Mouse (Mus musculus) midbrain, postnatal 0 days (tissue): Measurements from ENCODE around the gene Tmprss6. TPM values are rescaled to one million over a fixed set of nuclear protein-coding genes. Genes with fewer than 3 reads are reported as not detected.

Source experiments
- ATAC-seq: fragments of 200-750 bp; cut with Nextera tagmentation; 2 replicates; pipeline ENCODE4 v1.8.0; 2017; ENCODE audit warnings: moderate number of reproducible peaks, mild to moderate bottlenecking, moderate TSS enrichment, moderate library complexity; ENCODE audit not compliant: low FRiP score
- DNase-seq: peaks from one replicate; pipeline ENCODE4 v3.0.0-alpha.2; 2015; ENCODE audit warnings: low spot score
- H3K27ac ChIP-seq: fragments of 300-500 bp; sonication (generic); 2 replicates; pipeline ENCODE4 v1.5.1; 2014; ENCODE audit warnings: low read depth, mild to moderate bottlenecking, low read length, mixed read lengths
- H3K27me3 ChIP-seq: fragments of 300-500 bp; sonication (generic); 2 replicates; pipeline ENCODE4 v1.6.1; 2014; ENCODE audit warnings: low read length, control low read depth, mixed read lengths; ENCODE audit not compliant: insufficient read depth
- H3K36me3 ChIP-seq: fragments of 300-500 bp; sonication (generic); 2 replicates; pipeline ENCODE4 v1.6.1; 2014; ENCODE audit warnings: low read length, control low read depth, mixed read lengths; ENCODE audit not compliant: insufficient read depth
- H3K4me1 ChIP-seq: fragments of 300-500 bp; sonication (generic); 2 replicates; pipeline ENCODE4 v1.6.1; 2014; ENCODE audit warnings: mild to moderate bottlenecking, control low read depth, antibody characterized with exemption, low read length, mixed read lengths; ENCODE audit not compliant: insufficient read depth
- H3K4me2 ChIP-seq: fragments of 300-500 bp; sonication (generic); 2 replicates; pipeline ENCODE4 v1.6.1; 2014; ENCODE audit warnings: low read depth, mild to moderate bottlenecking, low read length, mixed read lengths; ENCODE audit not compliant: poor library complexity, severe bottlenecking
- H3K4me3 ChIP-seq: fragments of 300-500 bp; sonication (generic); 2 replicates; pipeline ENCODE4 v1.5.1; 2014; ENCODE audit warnings: low read depth, mild to moderate bottlenecking, low read length, moderate library complexity
- H3K9ac ChIP-seq: fragments of 300-500 bp; sonication (generic); replicated peaks from 2 replicates; pipeline ENCODE4 v1.6.1; 2014; ENCODE audit warnings: mild to moderate bottlenecking, low read length, moderate library complexity, mixed read lengths; ENCODE audit not compliant: poor library complexity, severe bottlenecking
- H3K9me3 ChIP-seq: fragments of 300-500 bp; sonication (generic); 2 replicates; pipeline ENCODE4 v1.6.1; 2016; ENCODE audit warnings: low read length, control low read depth
- CTCF ChIP-seq: IDR thresholded peaks from 2 replicates; pipeline ENCODE4 v1.5.1; 2016; ENCODE audit warnings: antibody characterized with exemption, mild to moderate bottlenecking
- WGBS: fragments of 180-500 bp; shearing (Covaris S2); extraction: QIAGEN DNeasy Blood & Tissue Kit; methylation state at CpG from one replicate; pipeline ENCODE4 v1.1.7; 2014; 5-methylcytosine and 5-hydroxymethylcytosine counted together
- polyA plus RNA-seq: library from polyadenylated mRNA; unstranded; fragments of >200 nt; fragmentation: Nextera tagmentation; extraction: Ambion mirVana; gene quantifications from 2 replicates; pipeline ENCODE4 v1.2.1, GENCODE M21; 2015
- total RNA-seq: library from RNA; depleted of rRNA; stranded (reverse); fragments of >200 nt; gene quantifications from 2 replicates; pipeline ENCODE4 v1.2.3, GENCODE M21; 2014

Gene Tmprss6
- total and polyA plus RNA-seq, 2 experiments from 2014 or later = 0.26 TPM; not detected in 1

GRCm38 (mm10) chr15:78435681-78436080, 32.8 kb downstream of the Tmprss6 start:
- H3K4me1 ChIP-seq = peaks cover 6% of the 10 kb centered on the region; the same call in 1 of the 2 replicates
- no peaks in the 10 kb centered on the region for H3K27me3 ChIP-seq
- no peak for TF ChIP-seq CTCF
- WGBS = 83% methylated on average over 11 of the region's 11 CpGs
- H3K9ac ChIP-seq = no peak overlapping the region
- H3K27ac ChIP-seq = no peak overlapping the region
- DNase-seq (no peak), ATAC-seq (no peak)
- peaks cover 36% of the 10 kb centered on the region for H3K36me3 ChIP-seq
- no peak overlapping the region for H3K4me3 ChIP-seq
- H3K4me2 ChIP-seq = no peak overlapping the region
- no peaks in the 10 kb centered on the region for H3K9me3 ChIP-seq

DNA sequence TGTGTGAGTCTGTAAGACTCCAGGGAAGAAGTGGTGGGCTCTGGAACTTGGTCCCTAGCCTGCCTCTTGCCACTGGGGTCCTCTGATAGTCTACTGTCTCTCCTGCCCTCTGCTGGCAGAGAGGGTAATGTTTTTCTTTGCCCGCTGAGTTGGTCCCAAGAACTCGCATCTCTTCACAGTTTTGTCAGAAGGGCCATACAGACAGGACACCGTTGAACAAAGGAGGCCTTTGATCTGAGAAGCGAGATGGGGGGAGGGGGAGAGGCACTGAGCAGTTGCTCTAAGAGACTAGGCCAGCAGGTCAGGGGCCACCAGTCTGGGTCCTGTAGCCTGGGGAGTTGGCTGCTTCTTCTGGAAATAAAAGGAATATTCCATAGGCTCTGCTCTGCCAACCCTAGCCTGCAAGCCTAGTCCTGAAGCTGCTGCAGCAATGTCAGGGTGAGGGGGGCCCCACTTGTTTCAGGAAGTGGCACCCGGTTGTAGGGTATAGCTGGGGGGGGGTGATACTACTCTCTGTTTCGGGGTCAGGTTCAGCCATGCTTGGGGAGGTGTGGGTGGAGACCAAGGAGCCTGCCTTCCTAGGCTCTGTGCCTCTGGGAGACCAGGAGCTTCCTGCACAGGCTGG, 33.4 kb downstream of the Tmprss6 start:
- TF ChIP-seq CTCF = peak; percentile 80
- Histone ChIP-seq H3K4me3 (no peak overlapping the region), H3K4me1 (peaks cover 9% of the 10 kb centered on the region; the same call in 1 of the 2 replicates), H3K4me2 (no peak overlapping the region), H3K9me3 (no peaks in the 10 kb centered on the region), H3K9ac (no peak overlapping the region), H3K36me3 (peaks cover 41% of the 10 kb centered on the region), H3K27me3 (no peaks in the 10 kb centered on the region), H3K27ac (no peak overlapping the region)
- WGBS = 29% methylated on average over 6 of the region's 6 CpGs
- DNase-seq (peak; percentile 81), ATAC-seq (no peak)

DNA sequence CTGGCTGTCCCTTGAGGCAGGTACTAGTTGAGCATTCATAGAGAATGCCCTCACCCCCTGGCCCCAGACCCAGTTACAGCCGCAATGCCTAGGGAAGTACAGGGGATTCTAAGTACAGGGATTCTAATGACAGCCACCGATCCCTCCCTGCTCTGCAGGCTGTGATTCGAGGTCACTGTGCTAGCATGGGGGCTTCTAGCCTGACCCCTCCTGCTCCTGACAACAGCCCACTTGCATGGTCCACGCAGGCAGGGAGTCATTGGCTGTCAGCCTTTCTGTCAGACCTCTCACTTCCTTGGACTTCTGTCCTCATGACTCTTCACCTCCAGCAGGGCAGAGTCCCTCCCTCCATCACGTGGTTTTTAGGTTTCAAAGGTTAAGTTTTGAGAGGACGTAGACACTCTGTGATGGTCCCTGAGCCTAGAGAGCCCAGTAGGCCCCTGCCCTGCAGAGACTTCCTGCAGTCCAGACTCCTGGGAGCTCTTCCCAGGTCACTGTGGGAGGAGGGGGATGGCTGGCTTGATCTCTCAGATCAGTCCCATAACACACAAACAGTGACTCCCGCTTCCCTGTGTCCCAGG, 36.8 kb downstream of the Tmprss6 start:
- 80% methylated on average over 7 of the region's 7 CpGs for WGBS
- no peak for ATAC-seq

DNA sequence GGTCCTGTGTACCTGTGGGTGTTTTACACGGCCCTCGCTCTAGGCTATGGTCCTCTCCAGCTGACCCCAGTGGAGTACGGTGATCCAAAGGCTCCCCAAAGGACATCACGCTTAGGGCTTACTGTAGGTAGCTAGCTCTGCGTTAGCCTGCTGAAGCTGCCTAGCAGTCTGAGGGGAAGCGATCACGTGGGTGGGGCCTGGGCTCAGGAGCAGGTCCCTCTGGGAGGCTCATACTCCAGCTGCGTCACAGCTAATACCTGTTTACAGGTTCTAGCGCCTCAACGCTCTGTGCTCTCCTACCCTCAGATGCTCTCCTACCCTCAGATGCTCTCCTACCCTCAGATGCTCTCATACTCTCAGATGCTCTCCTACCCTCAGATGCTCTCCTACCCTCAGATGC, 37.6 kb downstream of the Tmprss6 start:
- WGBS = 86% methylated on average over 10 of the region's 10 CpGs
- no peak overlapping the region for H3K4me3 ChIP-seq
- ATAC-seq (no peak), DNase-seq (no peak)
- no peak for TF ChIP-seq CTCF
- 0 out of 2 replicates have a peak overlapping the region, but pooled peaks have one; percentile 4 for H3K9ac ChIP-seq
- H3K27ac ChIP-seq = no peak overlapping the region
- peaks cover 10% of the 10 kb centered on the region; the same call in 1 of the 2 replicates for H3K4me1 ChIP-seq
- H3K36me3 ChIP-seq = peaks cover 39% of the 10 kb centered on the region
- H3K9me3 ChIP-seq = no peaks in the 10 kb centered on the region
- no peak overlapping the region for H3K4me2 ChIP-seq
- no peaks in the 10 kb centered on the region for H3K27me3 ChIP-seq

More for the DNA sequence above, 36.8 kb downstream of the Tmprss6 start:
- no peak for TF ChIP-seq CTCF
- Histone ChIP-seq H3K9ac (no peak overlapping the region), H3K36me3 (peaks cover 41% of the 10 kb centered on the region), H3K9me3 (no peaks in the 10 kb centered on the region), H3K4me2 (no peak overlapping the region), H3K27me3 (no peaks in the 10 kb centered on the region), H3K4me3 (no peak overlapping the region), H3K4me1 (peaks cover 14% of the 10 kb centered on the region; the same call in 1 of the 2 replicates), H3K27ac (no peak overlapping the region)
- no peak for DNase-seq

DNA sequence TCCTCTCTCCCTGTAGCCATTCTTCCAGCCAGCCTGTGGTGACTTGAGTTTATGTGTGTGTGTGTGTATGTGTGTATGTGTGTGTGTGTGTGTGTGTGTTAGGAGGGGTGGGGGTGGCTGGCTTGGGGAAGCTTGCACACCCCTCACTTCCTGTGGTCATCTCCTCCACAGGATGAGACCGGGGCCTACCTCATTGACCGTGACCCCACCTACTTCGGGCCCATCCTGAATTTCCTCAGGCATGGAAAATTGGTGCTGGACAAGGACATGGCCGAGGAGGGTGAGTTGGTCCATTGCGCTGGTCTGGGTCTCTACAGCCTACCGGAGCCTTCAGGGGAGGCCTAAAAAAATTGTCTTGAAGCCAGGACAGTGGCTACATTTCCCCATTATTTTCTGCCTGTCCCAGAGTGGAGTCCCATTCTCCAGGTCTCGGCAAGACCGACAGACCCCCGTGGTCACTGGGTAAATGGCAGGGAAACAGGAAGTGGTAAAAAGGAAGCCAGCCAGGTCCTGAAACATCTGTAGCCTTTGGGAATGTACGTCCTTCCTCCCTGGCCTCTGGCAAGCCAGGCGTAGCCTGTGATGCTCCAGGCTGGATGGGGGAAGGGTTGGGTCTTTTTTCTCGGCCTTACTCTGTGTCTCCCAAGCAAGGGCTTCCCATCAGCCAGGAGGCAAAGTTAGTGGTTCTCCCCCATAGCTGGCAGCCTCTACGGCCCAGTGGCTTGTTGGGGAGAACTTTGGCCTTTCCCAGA, 38.4 kb downstream of the Tmprss6 start:
- H3K4me2 ChIP-seq = peak overlapping the region; percentile 87
- 80% methylated on average over 13 of the region's 13 CpGs for WGBS
- no peak for TF ChIP-seq CTCF
- no peak for ATAC-seq
- no peaks in the 10 kb centered on the region for H3K9me3 ChIP-seq
- H3K4me3 ChIP-seq = peak overlapping the region; percentile 72; the same call in 1 of the 2 replicates
- H3K36me3 ChIP-seq = peaks cover 31% of the 10 kb centered on the region
- H3K9ac ChIP-seq = 0 out of 2 replicates have a peak overlapping the region, but pooled peaks have one; percentile 29
- no peak for DNase-seq
- H3K27me3 ChIP-seq = no peaks in the 10 kb centered on the region
- H3K27ac ChIP-seq = no peak overlapping the region
- H3K4me1 ChIP-seq = peaks cover 10% of the 10 kb centered on the region; the same call in 1 of the 2 replicates

DNA sequence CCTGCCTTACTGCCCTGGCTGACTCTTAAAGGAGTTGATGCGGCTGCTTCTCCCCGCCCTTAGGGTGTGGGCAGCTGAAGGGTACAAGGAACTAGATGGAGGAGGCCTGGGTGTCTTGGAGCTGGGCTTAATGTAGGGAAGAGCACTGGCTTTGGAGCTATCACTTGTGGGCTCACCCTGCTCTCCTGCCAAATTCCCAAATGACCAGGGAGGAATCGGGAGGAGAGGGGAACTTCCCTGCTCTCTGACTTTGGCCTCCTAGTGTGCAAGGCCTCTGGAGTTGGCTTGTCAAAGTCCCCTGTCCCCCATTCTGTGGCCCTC, 39.3 kb downstream of the Tmprss6 start:
- no peak for TF ChIP-seq CTCF
- DNase-seq (no peak), ATAC-seq (no peak)
- H3K4me2 ChIP-seq = peak overlapping the region; percentile 87
- WGBS = 0% methylated on average over 3 of the region's 3 CpGs
- peaks cover 10% of the 10 kb centered on the region; the same call in 1 of the 2 replicates for H3K4me1 ChIP-seq
- peak overlapping the region; percentile 72 for H3K4me3 ChIP-seq
- no peaks in the 10 kb centered on the region for H3K9me3 ChIP-seq
- H3K27me3 ChIP-seq = no peaks in the 10 kb centered on the region
- H3K27ac ChIP-seq = peak overlapping the region; percentile 62
- peak overlapping the region; percentile 94 for H3K9ac ChIP-seq
- peaks cover 28% of the 10 kb centered on the region for H3K36me3 ChIP-seq
